1 mouse cellular context compared by ENCODE assay signal in the genomic region with DNA sequence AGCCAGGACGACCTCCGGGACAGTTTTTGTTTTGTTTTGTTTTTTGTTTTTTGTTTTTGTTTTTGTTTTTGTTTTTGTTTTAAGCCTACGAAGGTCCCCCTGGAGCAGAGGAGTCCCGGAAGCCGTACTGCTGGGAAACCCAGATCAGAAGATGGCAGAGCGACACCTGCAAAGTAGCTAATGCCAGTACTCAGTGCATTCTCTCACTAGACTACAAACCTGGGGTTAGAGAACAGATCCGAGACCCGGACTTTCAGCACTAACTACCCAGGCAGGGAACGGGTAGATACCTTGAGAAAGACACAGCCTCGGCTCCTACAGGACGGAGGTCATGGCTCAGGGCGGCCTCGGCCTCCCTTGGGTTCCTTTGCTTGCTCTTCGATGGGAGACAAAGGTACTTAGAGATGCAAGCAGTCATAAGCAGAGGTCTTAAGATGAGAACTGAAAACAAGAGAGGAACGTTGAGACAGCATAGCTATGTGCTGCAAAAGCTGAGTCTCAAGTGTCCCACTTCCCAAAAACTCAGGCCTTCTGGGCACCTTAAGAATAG.
TF ChIP-seq lines count a peak whose summit lies in the region.

No protein-coding gene starts in this region.

TF ChIP-seq in CH12.LX, 34 proteins besides CTCF, POLR2A, EP300 and RAD21 (continued from another document):
- TF ChIP-seq MEF2A (IDR thresholded peaks at IDR 0.05; ENCODE audit: borderline replicate concordance, low read depth, low read length) (no peak), JUN (IDR thresholded peaks at IDR 0.05; ENCODE audit: insufficient read depth, low read depth, low read length) (no peak), ZKSCAN1 (IDR thresholded peaks at IDR 0.05; ENCODE audit: borderline replicate concordance, low read depth, low read length) (no peak), UBTF (IDR thresholded peaks at IDR 0.05; ENCODE audit: low read depth, low read length) (no peak), KAT2A (IDR thresholded peaks at IDR 0.05; ENCODE audit: insufficient replicate concordance, low read length) (no peak), MAZ (IDR thresholded peaks at IDR 0.05; ENCODE audit: low read depth, low read length) (no peak), MAX (IDR thresholded peaks at IDR 0.05; ENCODE audit: low read length) (no peak), PAX5 (IDR thresholded peaks at IDR 0.05; ENCODE audit: low read length) (no peak), JUND (conservative IDR thresholded peaks at IDR 0.05; ENCODE audit: low read depth, low read length) (no peak), SMC3 (IDR thresholded peaks at IDR 0.05; ENCODE audit: low read depth, low read length) (no peak), SIN3A (IDR thresholded peaks at IDR 0.05; ENCODE audit: low read length) (no peak), ZC3H11A (IDR thresholded peaks at IDR 0.05; ENCODE audit: low read depth, low read length) (no peak), ETS1 (conservative IDR thresholded peaks at IDR 0.05; ENCODE audit: low read depth, low read length) (no peak), RCOR1 (conservative IDR thresholded peaks at IDR 0.05; ENCODE audit: low read depth, low read length) (no peak)
